Mouse (Mus musculus): ENCODE measurements around the gene Wdr92. TPM values are rescaled to one million over a fixed set of nuclear protein-coding genes. Genes with fewer than 3 reads are reported as not detected.

The Wdr92 gene
- total RNA-seq (2018; cell fraction: chromatin; rRNA removed) = 1 to 10 TPM in 24 of 26 experiments, under 1 TPM in 2; 0.56 to 9.4 (median 3.6) TPM
- 10 to 100 TPM in 4 of 26 experiments, 1 to 10 TPM in 22; 2.5 to 11.3 (median 7.9) TPM for total RNA-seq (2018; cell fraction: cytosol; rRNA removed)
- 1 to 10 TPM; 1.0 to 9.2 (median 4.5) TPM for total RNA-seq (2018; cell fraction: nucleus; rRNA removed)
- polyA plus RNA-seq (2018) = 6.6 to 9.9 TPM (median 9.9 TPM) in 3 replicates

DNA sequence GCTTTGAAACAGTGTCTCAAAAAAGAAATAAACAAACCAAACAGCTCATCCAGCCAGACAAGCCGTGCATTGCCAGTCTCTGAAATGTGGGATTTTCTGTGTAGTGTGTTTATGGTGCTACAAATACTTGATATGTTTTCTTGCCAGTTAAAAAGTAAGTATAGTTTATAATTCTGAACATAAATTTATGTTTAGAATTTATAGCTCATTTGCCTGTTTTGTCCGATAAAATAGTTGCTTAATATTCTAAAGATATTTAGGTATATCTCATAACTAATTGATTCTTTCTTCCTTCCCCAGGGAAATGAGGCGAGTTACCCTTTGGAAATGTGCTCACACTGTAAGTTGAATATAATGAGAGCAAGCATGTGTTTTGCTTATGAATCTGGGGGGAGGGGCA, at the start of gene Wdr92:
Gene Wdr92, plus strand, starts transcription at position 301 of the 400 bp plus-strand sequence.
- Histone ChIP-seq H3K4me3 (ENCODE audit: inconsistent target) (no peak within 1 kb of the TSS), H3K36me3 (ENCODE audit: inconsistent target) (no peaks in the 10 kb centered on the region), H3K79me2 (ENCODE audit: inconsistent target) (peaks cover 100% of the 10 kb centered on the region), H3K27ac (peak within 1 kb of the TSS; percentile 28)
- 96% methylated on average over 3 of the region's 3 CpGs for WGBS (ENCODE audit: missing documents)

DNA sequence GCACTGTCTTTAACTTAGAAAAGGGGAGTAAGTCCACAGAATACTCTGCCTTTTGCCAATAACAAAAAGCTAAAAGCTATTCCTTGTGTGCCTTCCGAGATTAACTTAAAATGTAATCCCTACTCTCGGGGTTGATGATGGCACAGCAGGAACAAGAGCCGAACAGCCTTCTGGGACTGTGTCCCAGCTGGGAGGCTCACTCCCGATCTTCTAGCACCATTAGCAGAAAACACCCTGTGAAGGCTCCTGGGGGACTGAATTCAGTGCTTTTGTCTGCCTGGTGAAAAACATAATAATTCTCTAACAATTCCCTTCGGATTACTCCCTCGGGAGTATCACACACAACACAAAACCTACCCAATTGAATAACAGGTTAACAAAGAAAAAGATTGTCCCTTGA, 46.3 kb upstream of the Wdr92 start:
- Histone ChIP-seq H3K36me3 (ENCODE audit: inconsistent target) (no peaks in the 10 kb centered on the region), H3K79me2 (ENCODE audit: inconsistent target) (no peaks in the 10 kb centered on the region)
- 94% methylated on average over 6 of the region's 6 CpGs for WGBS (ENCODE audit: missing documents)

GRCm38 (mm10) chr11:17138306-17139033, 43.4 kb upstream of the Wdr92 start:
- Histone ChIP-seq H3K4me3 (ENCODE audit: inconsistent target) (no peak overlapping the region), H3K36me3 (ENCODE audit: inconsistent target) (no peaks in the 10 kb centered on the region), H3K79me2 (ENCODE audit: inconsistent target) (no peaks in the 10 kb centered on the region), H3K27ac (no peak overlapping the region)
- 91% methylated on average over 5 of the region's 6 CpGs for whole genome bisulfite sequencing (ENCODE audit: missing documents)

More for the DNA sequence above, 46.3 kb upstream of the Wdr92 start:
- Histone ChIP-seq H3K4me3 (ENCODE audit: inconsistent target) (no peak overlapping the region), H3K27ac (no peak overlapping the region)

- Histone ChIP-seq H3K27ac (peak within 1 kb of the TSS; percentile 80), H3K79me2 (ENCODE audit: inconsistent target) (peaks cover 44% of the 10 kb centered on the region), H3K36me3 (ENCODE audit: inconsistent target) (no peaks in the 10 kb centered on the region), H3K4me3 (ENCODE audit: inconsistent target) (peak within 1 kb of the TSS; percentile 91)
- WGBS (ENCODE audit: missing documents) = under 1% methylated on average over 88 of the region's 89 CpGs
Measured at GRCm38 (mm10) chr11:17158858-17159737, 22.8 kb upstream of the Wdr92 start, which contains the start of gene Ppp3r1. Gene Ppp3r1 (plus strand): TSS chr11:17159263.

GRCm38 (mm10) chr11:17159738-17160241, 22.1 kb upstream of the Wdr92 start:
- H3K4me3 ChIP-seq (ENCODE audit: inconsistent target) = peak overlapping the region; percentile 91
- 2% methylated on average over 35 of the region's 46 CpGs for WGBS (ENCODE audit: missing documents)
- H3K36me3 ChIP-seq (ENCODE audit: inconsistent target) = no peaks in the 10 kb centered on the region

DNA sequence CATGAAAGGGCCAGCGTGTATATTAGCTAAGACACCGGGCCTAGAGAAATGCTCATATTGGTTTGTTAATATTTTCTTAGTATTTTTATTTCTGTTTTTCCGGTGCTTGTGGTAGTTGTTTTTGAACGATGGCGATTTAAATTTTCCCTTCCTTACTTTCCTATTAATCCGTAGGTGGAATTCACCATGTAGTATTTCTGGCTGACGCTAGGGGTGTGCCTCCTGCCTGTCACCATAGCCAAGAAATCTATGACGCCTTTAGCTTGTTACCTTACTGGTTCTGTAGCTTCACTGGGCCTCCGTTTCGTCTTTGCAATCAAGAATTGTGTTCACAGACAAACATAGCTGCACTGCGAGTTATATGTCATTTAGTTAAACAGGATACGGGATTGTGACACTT, 21.7 kb upstream of the Wdr92 start:
- Histone ChIP-seq H3K4me3 (ENCODE audit: inconsistent target) (peak overlapping the region; percentile 91), H3K27ac (peak overlapping the region; percentile 68), H3K79me2 (ENCODE audit: inconsistent target) (peaks cover 56% of the 10 kb centered on the region), H3K36me3 (ENCODE audit: inconsistent target) (no peaks in the 10 kb centered on the region)
- WGBS (ENCODE audit: missing documents) = 3% methylated on average over 11 of the region's 12 CpGs

More at GRCm38 (mm10) chr11:17159738-17160241, 22.1 kb upstream of the Wdr92 start:
- Histone ChIP-seq H3K79me2 (ENCODE audit: inconsistent target) (peaks cover 51% of the 10 kb centered on the region), H3K27ac (peak overlapping the region; percentile 68)

DNA sequence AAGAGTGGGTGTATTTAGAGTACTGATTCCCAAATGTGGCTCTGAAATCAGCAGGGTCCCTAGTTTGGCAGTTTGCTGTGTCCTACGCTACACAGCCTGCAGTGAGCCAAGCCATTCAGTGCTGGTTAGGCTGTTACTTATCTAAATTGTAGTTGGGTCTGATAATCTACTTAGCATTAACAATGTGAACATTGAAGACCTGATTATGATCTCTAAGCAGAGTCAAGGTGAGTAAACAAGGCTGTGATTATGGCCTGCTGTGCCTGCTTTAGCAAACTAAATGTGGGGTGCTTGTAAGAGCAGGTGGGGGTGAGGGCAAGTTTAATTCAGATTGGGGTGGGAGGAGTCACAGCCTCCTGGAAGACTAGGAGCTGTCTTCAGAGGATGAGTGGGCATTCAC, 18.0 kb upstream of the Wdr92 start:
- H3K4me3 ChIP-seq (ENCODE audit: inconsistent target) = no peak overlapping the region
- H3K27ac ChIP-seq = no peak overlapping the region
- 100% methylated on average over 1 of the region's 1 CpGs for whole genome bisulfite sequencing (ENCODE audit: missing documents)
- H3K36me3 ChIP-seq (ENCODE audit: inconsistent target) = no peaks in the 10 kb centered on the region
- H3K79me2 ChIP-seq (ENCODE audit: inconsistent target) = peaks cover 93% of the 10 kb centered on the region

DNA sequence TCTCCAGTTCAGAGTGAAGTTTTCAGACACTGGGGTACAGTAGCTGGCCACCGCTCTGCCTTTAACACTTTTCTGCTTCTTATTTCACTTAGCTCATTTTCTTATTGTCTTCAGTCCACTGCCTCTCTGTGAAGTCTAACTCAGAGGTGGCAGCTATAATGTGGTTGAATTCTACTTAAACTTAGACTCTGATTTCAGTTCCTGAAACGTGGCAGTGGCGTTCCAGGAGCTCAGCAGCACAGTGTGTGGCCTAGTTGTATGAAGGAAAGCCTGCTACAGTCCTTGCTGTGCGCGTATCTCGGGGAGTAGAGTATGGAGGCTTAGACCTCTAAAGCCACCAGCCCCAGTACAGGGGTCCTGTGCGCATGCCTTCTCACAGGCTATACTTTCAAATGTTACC, 15.3 kb upstream of the Wdr92 start:
- Histone ChIP-seq H3K27ac (no peak overlapping the region), H3K36me3 (ENCODE audit: inconsistent target) (no peaks in the 10 kb centered on the region), H3K4me3 (ENCODE audit: inconsistent target) (no peak overlapping the region), H3K79me2 (ENCODE audit: inconsistent target) (peaks cover 100% of the 10 kb centered on the region)
- WGBS (ENCODE audit: missing documents) = 60% methylated on average over 7 of the region's 7 CpGs

GRCm38 (mm10) chr11:17169262-17169661, 12.6 kb upstream of the Wdr92 start:
- WGBS (ENCODE audit: missing documents) = 83% methylated on average over 2 of the region's 2 CpGs

GRCm38 (mm10) chr11:17170938-17171729, 10.8 kb upstream of the Wdr92 start:
- Histone ChIP-seq H3K27ac (no peak overlapping the region), H3K36me3 (ENCODE audit: inconsistent target) (peaks cover 4% of the 10 kb centered on the region; the same call in 1 of the 2 replicates)
- 100% methylated on average over 1 of the region's 1 CpGs for WGBS (ENCODE audit: missing documents)

More at GRCm38 (mm10) chr11:17169262-17169661, 12.6 kb upstream of the Wdr92 start:
- Histone ChIP-seq H3K36me3 (ENCODE audit: inconsistent target) (peaks cover 4% of the 10 kb centered on the region; the same call in 1 of the 2 replicates), H3K27ac (no peak overlapping the region), H3K4me3 (ENCODE audit: inconsistent target) (no peak overlapping the region), H3K79me2 (ENCODE audit: inconsistent target) (peaks cover 100% of the 10 kb centered on the region)

DNA sequence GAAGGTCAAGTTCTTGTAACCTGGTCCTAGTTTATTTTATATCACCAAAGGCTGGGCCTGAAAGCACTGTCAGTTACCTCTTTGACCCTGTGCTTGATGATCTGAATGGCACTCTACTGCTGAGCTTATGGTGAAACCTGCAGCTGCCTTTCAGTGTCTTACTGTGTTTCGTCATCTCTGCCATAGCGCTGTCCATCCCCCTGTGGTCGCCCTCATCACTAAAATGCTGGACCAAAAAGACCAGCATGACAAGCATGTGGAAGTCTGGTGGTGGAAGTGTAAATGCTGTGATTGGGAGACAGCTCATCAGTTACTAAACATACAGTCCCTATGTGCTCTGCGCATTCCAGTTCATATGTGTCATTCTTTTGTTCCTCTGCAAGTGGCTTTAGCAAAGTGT, 9.6 kb upstream of the Wdr92 start:
- WGBS (ENCODE audit: missing documents) = 66% methylated on average over 4 of the region's 4 CpGs
- H3K27ac ChIP-seq = no peak overlapping the region
- no peak overlapping the region for H3K4me3 ChIP-seq (ENCODE audit: inconsistent target)
- H3K36me3 ChIP-seq (ENCODE audit: inconsistent target) = peaks cover 4% of the 10 kb centered on the region; the same call in 1 of the 2 replicates
- peaks cover 99% of the 10 kb centered on the region for H3K79me2 ChIP-seq (ENCODE audit: inconsistent target)

More at GRCm38 (mm10) chr11:17170938-17171729, 10.8 kb upstream of the Wdr92 start:
- Histone ChIP-seq H3K79me2 (ENCODE audit: inconsistent target) (peaks cover 99% of the 10 kb centered on the region), H3K4me3 (ENCODE audit: inconsistent target) (no peak overlapping the region)

DNA sequence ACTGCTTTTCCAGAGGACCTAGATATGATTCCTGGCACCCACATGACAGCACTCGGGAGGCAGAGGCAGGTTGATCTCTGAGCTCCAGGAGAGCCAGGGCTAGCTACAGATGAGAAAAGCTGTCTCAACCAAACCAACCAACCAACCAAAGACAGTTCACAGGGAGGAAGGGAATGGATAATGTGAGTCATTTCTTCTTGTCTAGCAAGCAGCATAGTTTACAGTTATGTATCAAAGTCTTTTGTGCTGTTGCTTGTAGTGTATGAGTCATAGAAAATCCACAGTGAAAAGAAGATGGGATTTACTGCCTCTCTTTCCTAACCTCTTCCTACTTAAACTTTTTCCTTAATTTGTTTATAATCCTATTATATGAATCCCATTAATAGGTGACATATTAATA, 5.3 kb upstream of the Wdr92 start:
- 100% methylated on average over 1 of the region's 1 CpGs for WGBS (ENCODE audit: missing documents)
- H3K4me3 ChIP-seq (ENCODE audit: inconsistent target) = no peak overlapping the region
- no peak overlapping the region for H3K27ac ChIP-seq
- H3K36me3 ChIP-seq (ENCODE audit: inconsistent target) = peaks cover 4% of the 10 kb centered on the region; the same call in 1 of the 2 replicates
- peaks cover 99% of the 10 kb centered on the region for H3K79me2 ChIP-seq (ENCODE audit: inconsistent target)

- no peak overlapping the region for H3K4me3 ChIP-seq (ENCODE audit: inconsistent target)
- H3K27ac ChIP-seq = peak overlapping the region; percentile 28
- H3K79me2 ChIP-seq (ENCODE audit: inconsistent target) = peaks cover 100% of the 10 kb centered on the region
- 26% methylated on average over 3 of the region's 3 CpGs for WGBS (ENCODE audit: missing documents)
- H3K36me3 ChIP-seq (ENCODE audit: inconsistent target) = no peaks in the 10 kb centered on the region
Measured at GRCm38 (mm10) chr11:17180753-17181152, 1.2 kb upstream of the Wdr92 start.

All from macrophage (primary cell).